In genomic region chr13:45262011-45262410, GRCm38 (mm10) we compare ENCODE assay signal across 20 mouse cellular contexts.
A peak's percentile ranks its signal among the peaks of the same experiment; 100 is the strongest.
DNase-seq lines count a peak whose midpoint lies in the region; ATAC-seq and TF ChIP-seq lines count a peak whose summit lies in the region.
"Had no signal": no experiment of that assay in that cellular context is flagged by ENCODE, and none has a peak within 500 bp of the region (broad histone marks: within the 10 kb centered on the region; RNA-seq: fewer than 3 reads in every experiment).

No protein-coding gene starts in this region.

- peak; percentile 48; the same call in 1 of the 2 replicates for TF ChIP-seq EP300 in lung, postnatal 0 days (IDR thresholded peaks at IDR 0.05)

- no peaks in the 10 kb centered on the region for H3K36me3 ChIP-seq in heart, embryonic 10.5 days
- H3K36me3 ChIP-seq in liver, embryonic 13.5 days = no peaks in the 10 kb centered on the region
- H3K36me3 ChIP-seq in lung, postnatal 0 days (ENCODE audit: insufficient read depth, low read length) = no peaks in the 10 kb centered on the region
- H3K36me3 ChIP-seq: limb, embryonic 12.5 days; midbrain, embryonic 12.5 days had no signal

- no peaks in the 10 kb centered on the region for H3K9me3 ChIP-seq in heart, embryonic 10.5 days
- no peaks in the 10 kb centered on the region for H3K9me3 ChIP-seq in liver, embryonic 13.5 days (replicated peaks)
- H3K9me3 ChIP-seq in lung, postnatal 0 days (ENCODE audit: low read length) = no peaks in the 10 kb centered on the region
- H3K9me3 ChIP-seq: limb, embryonic 12.5 days; midbrain, embryonic 12.5 days had no signal

- no peak overlapping the region for H3K4me3 ChIP-seq in heart, embryonic 10.5 days
- no peak overlapping the region for H3K4me3 ChIP-seq in liver, embryonic 13.5 days (replicated peaks)
- H3K4me3 ChIP-seq in lung, postnatal 0 days (ENCODE audit: low read depth, low read length) = no peak overlapping the region
- H3K4me3 ChIP-seq: limb, embryonic 12.5 days; midbrain, embryonic 12.5 days; myocyte had no signal

- H3K27me3 ChIP-seq in heart, embryonic 10.5 days (ENCODE audit: insufficient read depth, poor library complexity, severe bottlenecking) = no peaks in the 10 kb centered on the region
- H3K27me3 ChIP-seq in liver, embryonic 13.5 days = peaks cover 63% of the 10 kb centered on the region
- no peaks in the 10 kb centered on the region for H3K27me3 ChIP-seq in lung, postnatal 0 days (replicated peaks; ENCODE audit: insufficient read depth, low read length)
- H3K27me3 ChIP-seq: limb, embryonic 12.5 days; midbrain, embryonic 12.5 days had no signal

- DNase-seq in heart, embryonic 10.5 days (ENCODE audit: low spot score) = peak; percentile 28
- DNase-seq in heart, adult 8-10 months (ENCODE audit: low spot score) = no peak
- peak; percentile 89 for DNase-seq in embryo, embryonic 10 days (ENCODE audit: low spot score)
- DNase-seq in liver, embryonic 13.5 days = no peak
- DNase-seq in lung, postnatal 0 days (ENCODE audit: low spot score) = peak; percentile 83
- no peak for DNase-seq in urinary bladder, postnatal 25 days (ENCODE audit: low spot score)
- DNase-seq in right cerebral cortex, postnatal 25 days = no peak
- DNase-seq in layer of hippocampus, adult 8-10 months (ENCODE audit: low spot score in 2 of 2) = no peak
- DNase-seq: adrenal gland, postnatal 36 days; cerebellum, postnatal 14 days; gastrocnemius, postnatal 25 days; layer of hippocampus, postnatal 36 days; right cerebral cortex, adult 18-20 months; thymus, postnatal 14 days had no signal

- WGBS in heart, embryonic 10.5 days = 61% methylated on average over 5 of the region's 5 CpGs
- WGBS in liver, embryonic 13.5 days (ENCODE audit: insufficient replicate concordance) = 41% methylated on average over 5 of the region's 5 CpGs
- WGBS in lung, postnatal 0 days = 21% methylated on average over 5 of the region's 5 CpGs

- ATAC-seq in liver, embryonic 13.5 days (ENCODE audit: low read depth) = peak; percentile 51
- ATAC-seq in lung, postnatal 0 days = peak; percentile 89
- ATAC-seq: activated CD4-positive, CD25-positive, alpha-beta regulatory T cell, adult 4 months; hindbrain, embryonic 16.5 days had no signal

- H3K4me2 ChIP-seq in liver, embryonic 13.5 days = no peak overlapping the region
- H3K4me2 ChIP-seq in lung, postnatal 0 days (replicated peaks; ENCODE audit: low read depth, low read length) = no peak overlapping the region
- H3K4me2 ChIP-seq: heart, embryonic 11.5 days; limb, embryonic 12.5 days; midbrain, embryonic 12.5 days had no signal

- no peak for TF ChIP-seq CTCF in lung, postnatal 0 days (IDR thresholded peaks at IDR 0.05)

- no peak overlapping the region for H3K27ac ChIP-seq in heart, embryonic 10.5 days
- no peak overlapping the region for H3K27ac ChIP-seq in liver, embryonic 13.5 days
- H3K27ac ChIP-seq in lung, postnatal 0 days (ENCODE audit: low read length) = no peak overlapping the region
- H3K27ac ChIP-seq: limb, embryonic 12.5 days; midbrain, embryonic 12.5 days had no signal

- no peak overlapping the region for H3K9ac ChIP-seq in liver, embryonic 13.5 days
- no peak overlapping the region for H3K9ac ChIP-seq in lung, postnatal 0 days (replicated peaks; ENCODE audit: low read depth)
- H3K9ac ChIP-seq: limb, embryonic 12.5 days; midbrain, embryonic 12.5 days had no signal

- 0 out of 2 replicates have a peak, but pooled peaks cover 3% of the 10 kb centered on the region for H3K4me1 ChIP-seq in heart, embryonic 10.5 days
- H3K4me1 ChIP-seq in liver, embryonic 13.5 days (replicated peaks) = no peaks in the 10 kb centered on the region
- H3K4me1 ChIP-seq in lung, postnatal 0 days (ENCODE audit: insufficient read depth, low read depth, low read length) = no peaks in the 10 kb centered on the region
- H3K4me1 ChIP-seq: limb, embryonic 12.5 days; midbrain, embryonic 12.5 days had no signal

Comparison
In these comparisons a context has a peak if more than half of its experiments do, and no peak if none do; other contexts are left out.
1. DNase-seq: peak in heart, embryonic 10.5 days (single experiment), embryo, embryonic 10 days (single experiment) and lung, postnatal 0 days (single experiment); none in heart, adult 8-10 months (single experiment), liver, embryonic 13.5 days (single experiment), urinary bladder, postnatal 25 days (single experiment), right cerebral cortex, postnatal 25 days (single experiment) and layer of hippocampus, adult 8-10 months (0 of 2).